Mouse (Mus musculus) hematopoietic stem cell, adult 5-6 weeks (primary cell): Measurements from ENCODE around the gene Ccdc188. TPM values are rescaled to one million over a fixed set of nuclear protein-coding genes. Genes with fewer than 3 reads are reported as not detected.
A peak's percentile ranks its signal among the peaks of the same experiment; 100 is the strongest.

Experiments used
- ATAC-seq, 2 experiments: fragments of 125-278 bp in 1 of 2; replicated peaks in 1 of 2; 2 replicates each; pipeline ENCODE4 v1.8.0; 2016 to 2017; ENCODE audit warnings: inconsistent platforms in 2 of 2, mild to moderate bottlenecking in 2 of 2, moderate number of reproducible peaks in 2 of 2, low read depth in 1 of 2, moderate TSS enrichment in 1 of 2; ENCODE audit not compliant: low FRiP score in 2 of 2, poor library complexity in 2 of 2, severe bottlenecking in 2 of 2, insufficient read depth in 1 of 2, low TSS enrichment in 1 of 2
- total RNA-seq: library from RNA; stranded (forward); fragments of 172-1452, 232-1000 nt; gene quantifications from 2 replicates; pipeline ENCODE4 v1.2.3, GENCODE M21; 2017

Gene Ccdc188
- total RNA-seq, 1 experiment from 2014 or later = not detected

DNA sequence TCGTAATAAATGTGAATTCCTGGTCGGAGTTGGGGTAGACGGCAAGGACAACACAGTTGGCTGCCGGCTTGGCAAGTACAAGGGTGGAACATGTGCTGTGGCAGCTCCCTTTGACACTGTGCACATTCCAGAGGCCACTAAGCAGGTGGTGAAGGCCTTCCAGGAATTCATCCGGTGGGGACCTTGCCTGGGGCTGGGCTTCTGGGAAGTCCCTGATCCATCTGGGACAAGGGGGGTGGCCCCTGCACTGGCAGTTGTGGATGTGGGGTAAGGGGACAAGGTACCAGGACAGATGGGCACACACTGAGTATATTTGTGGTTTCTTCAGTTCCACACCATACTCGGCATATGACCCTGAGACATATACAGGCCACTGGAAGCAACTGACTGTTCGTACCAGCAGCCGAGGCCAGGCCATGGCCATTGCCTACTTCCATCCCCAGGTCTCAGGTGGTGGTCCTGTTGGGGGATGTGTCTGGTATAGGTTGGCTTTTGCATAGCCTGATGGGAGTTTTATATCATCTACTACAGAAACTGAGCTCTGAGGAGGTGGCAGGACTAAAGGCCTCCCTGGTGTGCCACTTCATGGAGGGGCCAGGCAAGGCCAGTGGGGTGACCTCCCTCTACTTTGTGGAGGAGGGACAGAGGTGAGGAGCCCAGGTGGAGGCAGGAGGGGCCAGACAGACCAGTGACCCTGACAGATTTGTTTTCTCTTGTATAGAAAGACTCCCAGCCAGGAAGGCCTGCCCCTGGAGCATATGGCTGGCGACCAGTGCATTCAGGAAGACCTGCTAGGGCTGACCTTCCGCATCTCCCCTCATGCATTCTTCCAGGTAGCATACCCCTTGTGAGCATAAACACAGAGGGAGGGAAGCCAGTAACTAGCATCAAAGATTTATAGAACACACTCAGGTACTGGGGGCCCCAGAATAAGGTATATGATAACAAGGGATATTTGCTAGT, 33.4 kb downstream of the Ccdc188 start:
- no peak for ATAC-seq

DNA sequence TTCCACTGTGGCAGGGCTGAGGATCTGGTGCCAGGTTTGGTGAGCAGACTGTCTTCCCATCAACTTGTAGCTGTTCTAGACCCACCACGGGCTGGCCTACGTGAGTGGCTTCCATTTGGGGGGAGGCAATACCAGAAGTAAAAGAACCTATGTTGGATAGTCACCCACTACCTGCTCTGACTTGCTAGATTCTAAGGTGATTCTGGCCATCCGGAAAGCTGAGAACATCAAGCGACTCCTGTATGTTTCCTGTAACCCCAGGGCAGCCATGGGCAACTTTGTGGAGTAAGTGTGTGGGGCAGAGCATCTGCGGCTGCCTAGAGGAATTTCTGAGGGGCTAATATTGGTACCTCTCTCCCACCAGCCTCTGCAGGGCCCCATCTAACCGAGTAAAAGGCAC, 35.1 kb downstream of the Ccdc188 start:
- no peak for ATAC-seq

GRCm38 (mm10) chr16:18253866-18254265, 36.2 kb downstream of the Ccdc188 start:
- no peak for ATAC-seq

- no peak for ATAC-seq
Observed at GRCm38 (mm10) chr16:18258221-18258620, 40.5 kb downstream of the Ccdc188 start, which contains the start of gene Gm49776. Gene Gm49776, minus strand, starts transcription at chr16:18258321.

DNA sequence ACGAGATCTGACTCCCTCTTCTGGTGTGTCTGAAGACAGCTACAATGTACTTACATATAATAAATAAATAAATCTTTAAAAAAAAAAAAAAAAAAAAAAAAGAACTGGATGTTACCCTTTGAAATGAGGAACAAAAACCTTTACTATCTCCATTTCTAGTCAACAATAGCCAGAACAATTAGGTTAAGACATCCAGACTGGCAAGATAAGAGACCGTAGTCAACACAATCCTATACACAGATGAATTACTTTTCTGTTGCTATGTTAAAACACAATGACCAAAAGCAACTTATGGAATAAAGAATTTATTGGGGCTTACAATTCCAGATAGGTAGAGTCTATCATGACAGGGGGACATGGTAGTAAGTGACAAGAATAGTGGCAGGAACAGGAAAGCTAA, 47.3 kb downstream of the Ccdc188 start:
- ATAC-seq = no peak

DNA sequence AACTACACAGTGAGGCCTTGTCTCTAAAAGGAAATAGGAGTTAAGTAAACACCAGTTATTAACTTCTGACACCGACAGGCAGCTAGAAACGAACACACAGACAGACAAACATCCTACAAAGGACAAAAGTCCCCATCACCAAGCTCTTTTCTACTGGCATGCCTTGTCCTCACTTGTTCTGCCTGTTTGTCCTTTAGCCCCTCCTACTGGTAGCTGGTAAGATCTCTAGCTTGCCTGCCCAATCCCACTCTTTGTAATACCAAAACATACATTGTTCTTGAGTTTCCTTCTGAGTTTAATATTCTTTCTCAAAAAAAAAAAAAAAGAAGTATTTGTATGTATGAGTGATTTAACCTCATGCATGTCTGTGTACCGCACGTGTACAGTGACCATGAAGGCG, 50.5 kb downstream of the Ccdc188 start:
- ATAC-seq = peak; percentile 27 to 39; a peak in 1 of 4 replicates

Other genes starting within 250 kb of the Ccdc188 start
- gene Vpreb2, start 237.5 kb upstream of the Ccdc188 start, total RNA-seq = 2.0 TPM in 1 of 2 replicates, not detected in the other
- 19.6 and 29.7 TPM in 2 replicates for gene Dgcr6, start 165.0 kb upstream of the Ccdc188 start, total RNA-seq
- 41.1 and 67.9 TPM in 2 replicates for gene Prodh, start 127.7 kb upstream of the Ccdc188 start, total RNA-seq
- gene Rtn4r, start 90.2 kb upstream of the Ccdc188 start, total RNA-seq = 0.19 TPM in 1 of 2 replicates, not detected in the other
- 9.4 and 9.6 TPM in 2 replicates for gene Zdhhc8, start 17.3 kb downstream of the Ccdc188 start, total RNA-seq
- gene Trmt2a, start 30.8 kb downstream of the Ccdc188 start, total RNA-seq = 86.8 and 88.1 TPM in 2 replicates
- gene Ranbp1, start 30.9 kb downstream of the Ccdc188 start, total RNA-seq = 330 and 415 TPM in 2 replicates
- not detected in 2 replicates for gene Gm49776, start 40.4 kb downstream of the Ccdc188 start, total RNA-seq
- gene Dgcr8, start 71.4 kb downstream of the Ccdc188 start, total RNA-seq = 62.5 and 84.9 TPM in 2 replicates
- 11.7 and 13.9 TPM in 2 replicates for gene Tango2, start 130.2 kb downstream of the Ccdc188 start, total RNA-seq
- 4.7 and 12.7 TPM in 2 replicates for gene Arvcf, start 130.3 kb downstream of the Ccdc188 start, total RNA-seq
- gene Txnrd2, start 208.5 kb downstream of the Ccdc188 start, total RNA-seq = 12.6 and 16.3 TPM in 2 replicates
- gene Comt, start 209.0 kb downstream of the Ccdc188 start, total RNA-seq = 54.8 and 57.7 TPM in 2 replicates